ENCODE assay signal across 24 mouse cellular contexts in the genomic region with DNA sequence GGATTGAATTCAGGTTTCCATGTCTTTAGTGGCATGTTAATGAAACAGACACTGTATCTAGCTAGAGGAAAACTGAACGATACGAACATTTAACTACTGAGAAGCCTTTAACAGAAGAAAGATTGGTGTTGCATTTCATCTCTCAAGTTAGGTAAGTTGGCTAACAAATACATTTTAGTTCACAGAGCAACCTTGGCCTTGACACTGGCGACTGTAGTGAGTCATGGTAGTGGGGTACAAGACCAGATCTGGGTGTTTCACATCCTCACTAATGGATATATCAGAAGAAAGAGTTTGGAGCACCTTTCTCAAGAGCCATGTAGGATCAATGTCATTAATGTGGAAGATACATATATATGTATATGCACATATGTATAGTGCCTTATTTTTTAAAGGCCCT. TPM values are rescaled to one million over a fixed set of nuclear protein-coding genes. Genes with fewer than 3 reads are reported as not detected.
A peak's percentile ranks its signal among the peaks of the same experiment; 100 is the strongest.
DNase-seq lines count a peak whose midpoint lies in the region; ATAC-seq lines count a peak whose summit lies in the region.
"Had no signal": no experiment of that assay in that cellular context is flagged by ENCODE, and none has a peak within 500 bp of the region (broad histone marks: within the 10 kb centered on the region; RNA-seq: fewer than 3 reads in every experiment).

No protein-coding gene starts in this region.

- peaks cover 61% of the 10 kb centered on the region for H3K36me3 ChIP-seq in heart, embryonic 14.5 days (ENCODE audit: control insufficient read depth, insufficient read depth, low read length)
- peaks cover 16% of the 10 kb centered on the region; the same call in 1 of the 2 replicates for H3K36me3 ChIP-seq in lung, embryonic 16.5 days (ENCODE audit: control insufficient read depth, insufficient read depth, low read length)
- H3K36me3 ChIP-seq: G1E; hindbrain, embryonic 12.5 days; intestine, embryonic 15.5 days had no signal

- no peaks in the 10 kb centered on the region for H3K27me3 ChIP-seq in heart, embryonic 14.5 days (ENCODE audit: control insufficient read depth, insufficient read depth, low read length)
- no peaks in the 10 kb centered on the region for H3K27me3 ChIP-seq in lung, embryonic 16.5 days (ENCODE audit: control insufficient read depth, insufficient read depth, low read depth, low read length)
- H3K27me3 ChIP-seq: hindbrain, embryonic 12.5 days; intestine, embryonic 15.5 days; limb, embryonic 13.5 days; stomach, embryonic 15.5 days had no signal

- ATAC-seq in heart, embryonic 14.5 days (ENCODE audit: insufficient number of reproducible peaks, insufficient read depth, low FRiP score, low read depth): no peak
- no peak for ATAC-seq in lung, embryonic 16.5 days (ENCODE audit: low read depth)
- ATAC-seq: forebrain, embryonic 16.5 days; hindbrain, postnatal 0 days; intestine, embryonic 15.5 days; midbrain, embryonic 16.5 days had no signal

- peak overlapping the region; percentile 61 for H3K4me2 ChIP-seq in heart, embryonic 14.5 days (ENCODE audit: low read length)
- peak overlapping the region; percentile 28; the same call in 1 of the 2 replicates for H3K4me2 ChIP-seq in lung, embryonic 16.5 days (ENCODE audit: low read depth, low read length)
- H3K4me2 ChIP-seq: hindbrain, embryonic 12.5 days; intestine, embryonic 15.5 days; limb, embryonic 13.5 days; liver, embryonic 11.5 days; midbrain, embryonic 11.5 days; stomach, embryonic 15.5 days had no signal

- 62% methylated on average over 3 of the region's 3 CpGs for WGBS in heart, embryonic 14.5 days
- 88% methylated on average over 3 of the region's 3 CpGs for WGBS in lung, embryonic 16.5 days

- DNase-seq in adrenal gland, adult (ENCODE audit: inconsistent age in 2 of 2, low spot score in 1 of 2): peak; percentile 49 to 78
- no peak for DNase-seq in adrenal gland, postnatal 4 days (ENCODE audit: low spot score in 2 of 2)
- DNase-seq in heart, adult 11 months: peak; percentile 39
- no peak for DNase-seq in heart, postnatal 4 days
- no peak for DNase-seq in heart, adult 9 months (ENCODE audit: low spot score in 2 of 2)
- no peak for DNase-seq in lung, postnatal 10 days
- DNase-seq: cerebellum, adult 18-20 months; cerebellum, postnatal 10 days; kidney, adult 2 months; kidney, postnatal 36 days; right cerebral cortex, postnatal 25 days had no signal

- H3K9ac ChIP-seq in heart, embryonic 14.5 days (ENCODE audit: low read length): peak overlapping the region; percentile 99
- H3K9ac ChIP-seq in lung, embryonic 16.5 days (ENCODE audit: low read length): no peak overlapping the region
- H3K9ac ChIP-seq: hindbrain, embryonic 12.5 days; intestine, embryonic 15.5 days; limb, embryonic 13.5 days; stomach, embryonic 15.5 days had no signal

- H3K27ac ChIP-seq in heart, embryonic 14.5 days (replicated peaks in 1 of 2; ENCODE audit: control insufficient read depth in 1 of 2, insufficient read depth in 1 of 2, low read depth in 2 of 2, low read length in 2 of 2): peak overlapping the region; percentile 49 to 96; a peak in 3 of 4 replicates
- no peak overlapping the region for H3K27ac ChIP-seq in lung, embryonic 16.5 days (ENCODE audit: low read length)
- H3K27ac ChIP-seq: hindbrain, embryonic 12.5 days; hindbrain, postnatal 0 days; intestine, embryonic 15.5 days; limb, embryonic 13.5 days; stomach, embryonic 15.5 days had no signal

- H3K4me3 ChIP-seq in heart, embryonic 14.5 days (ENCODE audit: control insufficient read depth in 1 of 2, insufficient read depth in 1 of 2, low read depth in 1 of 2, low read length in 2 of 2): peak overlapping the region in 1 of 2 experiments; percentile 94; a peak in 2 of 4 replicates
- no peak overlapping the region for H3K4me3 ChIP-seq in lung, embryonic 16.5 days (ENCODE audit: low read length)
- H3K4me3 ChIP-seq: erythroblast, embryonic 14.5 days; hindbrain, embryonic 12.5 days; intestine, embryonic 15.5 days; limb, embryonic 13.5 days; stomach, embryonic 15.5 days had no signal

- no peaks in the 10 kb centered on the region for H3K9me3 ChIP-seq in heart, embryonic 14.5 days (ENCODE audit: control insufficient read depth, low read length)
- H3K9me3 ChIP-seq in lung, embryonic 16.5 days (ENCODE audit: control insufficient read depth, low read length): no peaks in the 10 kb centered on the region
- H3K9me3 ChIP-seq: hindbrain, embryonic 12.5 days; intestine, embryonic 15.5 days; limb, embryonic 13.5 days; stomach, embryonic 15.5 days had no signal

- peaks cover 11 to 45% of the 10 kb centered on the region in 2 experiments for H3K4me1 ChIP-seq in heart, embryonic 14.5 days (ENCODE audit: control insufficient read depth in 2 of 2, insufficient read depth in 2 of 2, low read length in 2 of 2)
- H3K4me1 ChIP-seq in lung, embryonic 16.5 days (replicated peaks; ENCODE audit: control insufficient read depth, insufficient read depth, low read length): peaks cover 10% of the 10 kb centered on the region
- H3K4me1 ChIP-seq: stomach, embryonic 15.5 days had no signal

RNA-seq across cellular contexts. Expression of gene Gyg, which starts 3.5 kb away (rescaled TPM):
- 10 to 100 TPM; 68.3 to 70.2 TPM for total RNA-seq in adrenal gland, postnatal 4 days (2021)
- 100 to 1,000 TPM; 226 to 231 TPM for total RNA-seq in heart, postnatal 4 days (2021)
- 778 and 797 TPM in 2 replicates for polyA plus RNA-seq in heart, embryonic 14.5 days (2014; fragmentation: Nextera tagmentation; extraction: Ambion mirVana)
- polyA plus RNA-seq in lung, embryonic 16.5 days (2015; fragmentation: Nextera tagmentation; extraction: Ambion mirVana): 336 and 351 TPM in 2 replicates
- total RNA-seq: G1E had no signal
- polyA plus RNA-seq: G1E had no signal

Comparison
In these comparisons a context has a peak if more than half of its experiments do, and no peak if none do; other contexts are left out.
1. DNase-seq: peak in adrenal gland, adult (2 of 2) and heart, adult 11 months (single experiment); none in adrenal gland, postnatal 4 days (0 of 2), heart, postnatal 4 days (single experiment), heart, adult 9 months (0 of 2) and lung, postnatal 10 days (single experiment).